Mouse (Mus musculus) olfactory bulb, adult 2 months (tissue): Measurements from ENCODE around the gene Vmn1r4.

Experiments used
- CTCF ChIP-seq: fragments of 200-500 bp; IDR thresholded peaks from 2 replicates; pipeline ENCODE4 v1.5.1; 2012; ENCODE audit warnings: low read depth, mild to moderate bottlenecking, low read length, moderate library complexity; ENCODE audit not compliant: insufficient read depth
- POLR2A ChIP-seq: fragments of 200-500 bp; IDR thresholded peaks from 2 replicates; pipeline ENCODE4 v1.6.1; 2012; ENCODE audit warnings: mild to moderate bottlenecking, low read depth, low read length, moderate library complexity; ENCODE audit not compliant: insufficient read depth

GRCm38 (mm10) chr6:56917578-56918368, 6.0 kb upstream of the Vmn1r4 start:
- no peak for TF ChIP-seq CTCF
- TF ChIP-seq POLR2A = no peak
